Mouse (Mus musculus) stomach, embryonic 15.5 days (tissue): Measurements from ENCODE around the gene Lmo4. TPM values are rescaled to one million over a fixed set of nuclear protein-coding genes. Genes with fewer than 3 reads are reported as not detected.

Experiments
- ATAC-seq: fragments of 200-750 bp; cut with Nextera tagmentation; 2 replicates; pipeline ENCODE4 v1.8.0; 2017; ENCODE audit warnings: low read depth, moderate number of reproducible peaks, moderate TSS enrichment; ENCODE audit not compliant: insufficient read depth, low FRiP score
- H3K27ac ChIP-seq: fragments of 300-500 bp; sonication (generic); 2 replicates; pipeline ENCODE4 v1.5.1; 2015; ENCODE audit warnings: mild to moderate bottlenecking, inconsistent platforms
- H3K27me3 ChIP-seq: fragments of 300-500 bp; sonication (generic); replicated peaks from 2 replicates; pipeline ENCODE4 v1.6.1; 2015; ENCODE audit warnings: inconsistent platforms
- H3K36me3 ChIP-seq: fragments of 300-500 bp; sonication (generic); 2 replicates; pipeline ENCODE4 v1.6.1; 2015; ENCODE audit warnings: inconsistent platforms
- H3K4me1 ChIP-seq: fragments of 300-500 bp; sonication (generic); 2 replicates; pipeline ENCODE4 v1.6.1; 2015; ENCODE audit warnings: inconsistent platforms
- H3K4me2 ChIP-seq: fragments of 300-500 bp; sonication (generic); 2 replicates; pipeline ENCODE4 v1.6.1; 2015; ENCODE audit warnings: mild to moderate bottlenecking, inconsistent platforms
- H3K4me3 ChIP-seq: fragments of 300-500 bp; sonication (generic); replicated peaks from 2 replicates; pipeline ENCODE4 v1.5.1; 2015; ENCODE audit warnings: inconsistent platforms
- H3K9ac ChIP-seq: fragments of 300-500 bp; sonication (generic); 2 replicates; pipeline ENCODE4 v1.6.1; 2015; ENCODE audit warnings: inconsistent platforms
- H3K9me3 ChIP-seq: fragments of 300-500 bp; sonication (generic); 2 replicates; pipeline ENCODE4 v1.6.1; 2016; ENCODE audit warnings: inconsistent platforms
- WGBS: fragments of 180-500 bp; shearing (Covaris S2); methylation state at CpG from one replicate; pipeline ENCODE4 v1.1.7; 2015; 5-methylcytosine and 5-hydroxymethylcytosine counted together
- polyA plus RNA-seq: library from polyadenylated mRNA; unstranded; fragments of >200 nt; fragmentation: Nextera tagmentation; extraction: Ambion mirVana; gene quantifications from 2 replicates; pipeline ENCODE4 v1.2.1, GENCODE M21; 2015

The Lmo4 gene
- polyA plus RNA-seq, 1 experiment from 2014 or later: 69.3 TPM

DNA sequence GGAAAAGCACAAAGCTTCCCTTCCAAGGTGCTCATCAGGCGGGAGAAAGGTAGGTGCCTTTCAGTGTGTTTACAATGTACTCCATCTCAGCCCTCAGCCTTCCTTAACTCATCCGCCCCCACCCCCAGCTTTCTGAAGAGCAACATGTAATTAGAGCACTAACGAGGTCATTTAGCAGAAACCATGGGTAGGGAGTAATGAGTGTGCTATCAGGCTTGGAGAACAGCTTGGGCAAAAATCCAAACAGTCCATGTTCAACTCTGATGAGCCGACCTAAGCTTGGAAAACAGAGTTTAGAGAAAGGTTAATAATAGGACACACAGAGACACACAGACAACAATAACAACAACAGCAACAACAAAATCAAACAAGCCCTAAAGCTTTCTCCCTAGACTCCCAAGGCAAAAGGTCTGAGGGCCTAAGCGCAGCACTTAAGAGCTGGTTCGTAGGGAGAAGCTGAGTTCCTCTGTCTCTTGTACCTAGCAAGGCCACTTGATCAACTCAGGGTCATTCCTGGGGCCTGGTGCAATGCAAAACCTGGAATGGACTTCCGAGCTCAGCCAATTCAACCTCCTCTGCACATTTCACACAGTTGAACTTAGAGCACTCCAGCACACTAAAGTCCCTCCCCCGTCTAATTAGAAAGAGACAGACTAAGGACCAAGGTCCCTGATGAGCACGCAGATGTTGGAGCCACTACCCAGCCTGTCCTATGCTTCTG lies 40.2 kb downstream of the Lmo4 start:
- H3K27me3 ChIP-seq: no peaks in the 10 kb centered on the region
- H3K4me2 ChIP-seq: no peak overlapping the region
- H3K4me3 ChIP-seq: no peak overlapping the region
- ATAC-seq: peak; percentile 45; the same call in 1 of the 2 replicates
- 55% methylated on average over 9 of the region's 9 CpGs for WGBS
- H3K9ac ChIP-seq: no peak overlapping the region
- H3K9me3 ChIP-seq: no peaks in the 10 kb centered on the region
- H3K27ac ChIP-seq: no peak overlapping the region
- H3K36me3 ChIP-seq: no peaks in the 10 kb centered on the region
- H3K4me1 ChIP-seq: no peaks in the 10 kb centered on the region

DNA sequence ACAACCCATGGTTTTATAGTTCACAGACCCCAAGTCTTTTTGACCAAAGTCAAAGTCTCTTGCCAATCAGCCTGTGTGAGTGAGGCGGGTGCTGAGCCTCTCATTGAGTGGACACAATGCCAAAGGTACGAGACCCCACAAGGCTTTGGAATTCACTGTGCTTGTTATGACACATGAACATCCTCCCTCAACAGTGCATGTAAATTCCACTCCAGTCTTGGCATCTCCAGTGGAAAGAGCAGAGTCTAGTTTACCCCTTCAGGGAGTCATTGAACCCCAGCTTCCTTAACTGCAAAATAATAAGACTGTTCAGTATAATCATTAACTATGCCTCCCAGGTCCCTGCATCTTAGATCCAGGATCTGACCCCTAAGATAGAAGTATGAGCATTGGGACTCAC lies 41.3 kb downstream of the Lmo4 start:
- Histone ChIP-seq H3K4me3 (no peak overlapping the region), H3K9me3 (no peaks in the 10 kb centered on the region), H3K36me3 (no peaks in the 10 kb centered on the region), H3K9ac (no peak overlapping the region), H3K4me2 (no peak overlapping the region), H3K4me1 (no peaks in the 10 kb centered on the region), H3K27ac (no peak overlapping the region), H3K27me3 (no peaks in the 10 kb centered on the region)
- WGBS: 91% methylated on average over 2 of the region's 2 CpGs
- ATAC-seq: no peak

DNA sequence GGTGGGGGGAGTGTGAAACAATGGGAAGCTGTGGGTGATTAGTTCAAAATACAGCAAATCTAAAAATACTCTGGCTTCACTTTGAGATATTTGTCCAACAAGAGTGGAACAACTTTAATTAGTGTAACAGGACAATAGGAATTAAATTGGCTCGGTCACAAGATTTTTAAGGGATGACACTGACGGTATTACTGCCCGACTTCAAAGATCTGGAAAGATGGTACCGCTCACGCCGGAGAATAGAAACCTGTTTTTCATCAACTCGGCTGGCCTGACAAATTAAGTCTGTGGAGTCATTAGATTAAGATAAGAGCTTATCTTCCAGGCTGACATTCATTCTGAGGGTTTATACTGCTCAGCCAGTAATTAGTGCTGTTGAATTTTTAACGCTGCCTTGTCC lies 42.9 kb downstream of the Lmo4 start:
- Histone ChIP-seq H3K4me1 (no peaks in the 10 kb centered on the region), H3K36me3 (no peaks in the 10 kb centered on the region), H3K9ac (no peak overlapping the region), H3K4me2 (no peak overlapping the region), H3K9me3 (no peaks in the 10 kb centered on the region), H3K27me3 (no peaks in the 10 kb centered on the region), H3K27ac (no peak overlapping the region), H3K4me3 (no peak overlapping the region)
- WGBS: 29% methylated on average over 8 of the region's 8 CpGs
- no peak for ATAC-seq

DNA sequence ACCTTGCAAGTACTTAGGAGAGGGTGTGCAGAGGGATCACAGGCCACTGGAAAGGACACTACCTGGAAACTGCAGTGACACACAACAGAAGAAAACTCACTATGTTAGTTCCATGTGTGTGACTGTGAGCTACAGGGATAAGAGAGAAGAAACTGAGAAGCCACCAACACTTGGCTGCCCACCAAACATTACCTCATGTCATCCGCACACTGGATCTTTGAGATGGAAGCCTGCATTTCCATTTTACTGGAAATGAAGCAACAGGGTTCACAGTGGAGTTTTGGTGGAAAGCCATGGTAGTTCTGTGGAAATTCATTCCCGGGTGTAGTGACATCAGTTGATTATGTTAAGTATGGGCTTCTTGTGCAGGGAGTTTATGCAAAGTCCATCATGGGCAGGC lies 43.8 kb downstream of the Lmo4 start:
- no peaks in the 10 kb centered on the region for H3K4me1 ChIP-seq
- no peak overlapping the region for H3K4me3 ChIP-seq
- ATAC-seq: no peak
- 77% methylated on average over 2 of the region's 2 CpGs for WGBS
- H3K9me3 ChIP-seq: no peaks in the 10 kb centered on the region
- no peaks in the 10 kb centered on the region for H3K27me3 ChIP-seq
- no peak overlapping the region for H3K9ac ChIP-seq
- H3K36me3 ChIP-seq: no peaks in the 10 kb centered on the region
- H3K27ac ChIP-seq: no peak overlapping the region
- H3K4me2 ChIP-seq: no peak overlapping the region

DNA sequence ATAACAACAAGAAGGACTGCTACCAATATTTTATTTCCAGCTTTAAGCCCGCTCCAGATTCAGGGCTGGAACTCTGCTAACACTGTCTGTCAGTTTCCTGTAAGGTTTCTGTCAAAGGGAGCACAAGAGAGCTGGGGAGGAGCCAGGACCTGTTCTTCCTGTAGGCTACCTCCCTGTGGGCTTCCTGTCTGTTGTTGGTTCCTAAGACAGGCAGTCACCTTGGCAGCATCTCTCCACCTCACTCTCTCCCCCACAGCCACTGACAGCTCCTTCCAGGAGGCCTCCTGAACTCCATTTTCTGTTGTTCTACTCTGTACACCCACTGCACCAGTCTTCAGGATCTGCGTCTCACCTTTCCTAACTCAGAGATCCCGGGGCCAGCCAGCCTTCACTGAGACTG lies 49.3 kb downstream of the Lmo4 start:
- Histone ChIP-seq H3K27me3 (no peaks in the 10 kb centered on the region), H3K36me3 (no peaks in the 10 kb centered on the region), H3K9me3 (no peaks in the 10 kb centered on the region), H3K27ac (no peak overlapping the region), H3K4me1 (no peaks in the 10 kb centered on the region), H3K4me2 (no peak overlapping the region), H3K4me3 (no peak overlapping the region), H3K9ac (no peak overlapping the region)
- 62% methylated on average over 3 of the region's 3 CpGs for WGBS
- peak; percentile 27; the same call in 1 of the 2 replicates for ATAC-seq

DNA sequence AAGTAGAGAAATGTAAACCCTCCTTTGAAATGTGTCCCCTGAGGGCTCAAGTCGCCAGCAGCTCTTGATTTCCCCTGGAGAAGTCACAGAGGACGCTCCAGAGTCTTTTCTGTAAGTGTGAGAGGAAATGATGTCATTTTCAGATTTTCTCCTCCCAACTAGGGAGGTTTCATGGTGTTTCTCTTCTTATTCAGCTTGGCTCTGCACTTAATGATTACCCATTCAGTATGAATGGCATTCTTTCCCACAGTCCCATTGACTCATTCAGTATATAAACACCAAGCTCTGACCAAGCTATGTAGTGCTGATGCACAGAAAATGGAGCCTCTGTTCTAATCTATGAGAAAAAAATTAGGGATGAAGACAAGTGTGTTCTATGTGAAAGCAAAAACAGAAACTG lies 51.6 kb downstream of the Lmo4 start:
- no peak overlapping the region for H3K9ac ChIP-seq
- WGBS: 51% methylated on average over 2 of the region's 2 CpGs

DNA sequence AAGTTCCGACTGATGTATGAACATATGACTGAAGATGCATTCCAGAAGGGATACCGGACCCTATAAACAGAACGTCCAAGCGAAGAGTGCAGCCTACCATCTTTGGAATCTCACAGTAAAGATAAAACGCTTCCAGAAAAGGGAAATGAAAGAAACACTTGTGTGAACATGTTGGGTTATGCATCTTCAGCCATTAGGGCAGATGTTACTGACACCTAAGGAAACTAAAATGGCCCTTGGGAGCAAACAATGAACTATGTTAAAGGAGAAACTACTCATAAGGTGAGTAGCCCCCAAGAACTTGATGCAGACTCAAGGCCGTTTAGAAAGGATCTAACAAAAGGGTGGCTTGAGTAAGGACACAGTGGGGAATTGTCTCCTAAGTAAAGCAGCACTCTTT lies 54.0 kb downstream of the Lmo4 start:
- ATAC-seq: no peak
- no peak overlapping the region for H3K4me2 ChIP-seq
- 73% methylated on average over 6 of the region's 6 CpGs for WGBS
- no peak overlapping the region for H3K9ac ChIP-seq
- H3K9me3 ChIP-seq: no peaks in the 10 kb centered on the region
- H3K4me3 ChIP-seq: no peak overlapping the region
- H3K36me3 ChIP-seq: no peaks in the 10 kb centered on the region
- H3K27ac ChIP-seq: no peak overlapping the region
- H3K4me1 ChIP-seq: no peaks in the 10 kb centered on the region
- H3K27me3 ChIP-seq: no peaks in the 10 kb centered on the region

More for the DNA sequence above, 51.6 kb downstream of the Lmo4 start:
- H3K4me2 ChIP-seq: no peak overlapping the region
- ATAC-seq: no peak
- H3K9me3 ChIP-seq: no peaks in the 10 kb centered on the region
- no peak overlapping the region for H3K4me3 ChIP-seq
- H3K4me1 ChIP-seq: no peaks in the 10 kb centered on the region
- no peaks in the 10 kb centered on the region for H3K27me3 ChIP-seq
- no peaks in the 10 kb centered on the region for H3K36me3 ChIP-seq
- H3K27ac ChIP-seq: no peak overlapping the region

DNA sequence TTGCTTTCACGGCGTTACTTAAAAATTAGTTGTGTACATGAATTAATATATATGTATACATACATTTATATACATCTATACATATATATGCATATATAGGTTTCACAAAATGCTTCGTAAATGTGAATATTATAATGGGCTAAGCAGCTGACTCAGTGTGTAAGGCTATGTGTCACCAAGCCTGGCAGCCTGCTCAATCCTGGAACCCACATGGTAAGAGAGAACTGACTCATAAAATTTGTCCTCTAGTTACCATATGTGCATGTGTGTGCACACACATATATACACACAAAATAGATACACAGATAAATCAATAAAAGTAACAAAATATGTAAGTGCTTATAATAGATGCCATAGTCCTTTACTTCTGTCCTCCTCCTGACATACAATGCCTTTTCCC lies 56.8 kb downstream of the Lmo4 start:
- no peak overlapping the region for H3K9ac ChIP-seq
- H3K4me2 ChIP-seq: no peak overlapping the region
- no peak for ATAC-seq
- WGBS: 90% methylated on average over 3 of the region's 3 CpGs
- no peak overlapping the region for H3K4me3 ChIP-seq
- H3K27ac ChIP-seq: no peak overlapping the region
- no peaks in the 10 kb centered on the region for H3K9me3 ChIP-seq
- no peaks in the 10 kb centered on the region for H3K27me3 ChIP-seq
- H3K4me1 ChIP-seq: no peaks in the 10 kb centered on the region
- H3K36me3 ChIP-seq: no peaks in the 10 kb centered on the region

DNA sequence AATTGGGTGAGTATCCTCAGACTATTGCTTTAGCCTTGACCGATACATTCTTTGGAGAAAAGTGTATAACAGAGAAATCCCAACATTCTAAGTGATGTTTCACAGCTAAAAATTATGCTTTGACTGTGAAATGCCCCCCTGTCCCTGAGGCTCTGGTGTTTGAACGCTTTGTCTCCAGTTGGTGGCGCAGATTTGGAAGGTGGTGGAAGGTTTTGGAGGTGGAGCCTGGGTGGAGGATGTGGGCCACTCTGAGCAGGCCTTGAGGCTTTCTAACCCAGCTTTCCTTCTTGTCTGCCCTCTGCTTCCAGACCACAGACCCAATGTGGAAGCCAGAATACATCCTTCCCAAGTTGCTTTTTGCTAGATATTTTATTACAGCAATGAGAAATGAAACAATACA lies 57.8 kb downstream of the Lmo4 start:
- no peaks in the 10 kb centered on the region for H3K9me3 ChIP-seq
- H3K4me3 ChIP-seq: no peak overlapping the region
- no peaks in the 10 kb centered on the region for H3K36me3 ChIP-seq
- no peak overlapping the region for H3K4me2 ChIP-seq
- no peaks in the 10 kb centered on the region for H3K4me1 ChIP-seq
- ATAC-seq: no peak
- no peak overlapping the region for H3K27ac ChIP-seq
- no peaks in the 10 kb centered on the region for H3K27me3 ChIP-seq
- 88% methylated on average over 3 of the region's 3 CpGs for WGBS
- H3K9ac ChIP-seq: no peak overlapping the region

DNA sequence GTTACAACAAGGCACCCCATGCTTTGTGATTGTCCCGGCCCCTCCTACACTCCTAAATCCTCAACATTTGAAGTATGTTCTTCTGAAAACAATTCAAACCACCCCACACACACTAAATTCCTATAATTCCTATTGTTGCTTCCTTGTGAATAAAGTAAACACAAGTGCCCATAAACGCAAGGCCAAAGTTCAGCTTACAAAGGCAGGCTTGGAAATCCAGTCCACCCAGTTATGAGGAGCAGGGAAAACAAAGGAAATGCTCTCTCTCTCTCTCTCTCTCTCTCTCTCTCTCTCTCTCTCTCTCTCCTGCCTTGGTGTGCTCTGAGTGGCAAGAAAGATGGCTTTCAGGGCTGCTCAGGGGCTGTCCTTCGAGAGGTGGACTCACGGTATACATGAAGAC lies 61.0 kb downstream of the Lmo4 start:
- peak; percentile 35; the same call in 1 of the 2 replicates for ATAC-seq
- WGBS: 77% methylated on average over 4 of the region's 4 CpGs
- Histone ChIP-seq H3K9ac (no peak overlapping the region), H3K27me3 (no peaks in the 10 kb centered on the region), H3K9me3 (no peaks in the 10 kb centered on the region), H3K4me3 (no peak overlapping the region), H3K27ac (no peak overlapping the region), H3K36me3 (no peaks in the 10 kb centered on the region), H3K4me2 (no peak overlapping the region), H3K4me1 (no peaks in the 10 kb centered on the region)

DNA sequence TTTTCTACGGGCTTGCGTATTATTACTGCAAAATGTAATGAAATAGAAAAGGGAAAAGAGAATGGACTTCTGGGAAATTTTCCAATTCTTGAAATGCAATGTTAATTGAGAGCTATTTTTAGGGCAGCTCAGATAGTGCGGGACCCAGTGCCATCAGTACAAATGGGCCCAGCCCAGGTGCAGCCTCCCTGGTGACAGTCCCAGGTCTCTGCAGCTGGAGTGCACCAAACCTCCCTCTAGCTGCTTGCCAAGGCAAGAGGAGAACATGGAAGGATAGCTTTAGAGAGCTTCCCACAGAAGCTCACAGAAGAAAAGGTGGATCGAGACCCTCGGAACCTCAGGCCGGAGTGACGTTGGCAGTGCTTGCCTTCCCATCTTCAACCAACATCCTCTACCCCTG lies 62.1 kb downstream of the Lmo4 start:
- Histone ChIP-seq H3K27ac (no peak overlapping the region), H3K36me3 (no peaks in the 10 kb centered on the region), H3K9me3 (no peaks in the 10 kb centered on the region), H3K4me1 (no peaks in the 10 kb centered on the region), H3K27me3 (no peaks in the 10 kb centered on the region), H3K9ac (no peak overlapping the region), H3K4me2 (no peak overlapping the region), H3K4me3 (no peak overlapping the region)
- 84% methylated on average over 7 of the region's 7 CpGs for WGBS
- ATAC-seq: no peak

DNA sequence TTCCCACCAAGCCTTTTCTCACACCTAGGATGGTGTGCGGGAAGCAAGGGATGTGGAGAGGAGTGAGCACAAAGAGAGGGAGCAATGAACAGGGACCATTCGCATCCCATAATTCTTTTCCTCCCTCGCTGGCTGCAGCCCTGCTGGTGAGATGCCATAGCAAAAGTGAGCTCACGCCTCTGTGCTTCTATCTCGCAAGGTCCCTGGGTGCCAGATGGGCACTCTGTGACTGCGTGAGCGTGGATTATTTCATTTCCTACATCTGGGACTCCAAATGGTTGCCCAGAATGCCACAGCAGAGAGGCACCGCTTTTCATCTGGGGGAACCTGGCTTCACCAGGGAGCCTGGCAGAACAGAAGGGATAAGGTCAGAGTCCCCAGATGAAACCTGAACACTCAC lies 63.2 kb downstream of the Lmo4 start:
- H3K27me3 ChIP-seq: no peaks in the 10 kb centered on the region
- H3K4me2 ChIP-seq: no peak overlapping the region
- H3K4me1 ChIP-seq: no peaks in the 10 kb centered on the region
- no peaks in the 10 kb centered on the region for H3K36me3 ChIP-seq
- WGBS: 81% methylated on average over 8 of the region's 8 CpGs
- H3K9me3 ChIP-seq: no peaks in the 10 kb centered on the region
- H3K9ac ChIP-seq: no peak overlapping the region
- no peak for ATAC-seq
- no peak overlapping the region for H3K27ac ChIP-seq
- H3K4me3 ChIP-seq: no peak overlapping the region

DNA sequence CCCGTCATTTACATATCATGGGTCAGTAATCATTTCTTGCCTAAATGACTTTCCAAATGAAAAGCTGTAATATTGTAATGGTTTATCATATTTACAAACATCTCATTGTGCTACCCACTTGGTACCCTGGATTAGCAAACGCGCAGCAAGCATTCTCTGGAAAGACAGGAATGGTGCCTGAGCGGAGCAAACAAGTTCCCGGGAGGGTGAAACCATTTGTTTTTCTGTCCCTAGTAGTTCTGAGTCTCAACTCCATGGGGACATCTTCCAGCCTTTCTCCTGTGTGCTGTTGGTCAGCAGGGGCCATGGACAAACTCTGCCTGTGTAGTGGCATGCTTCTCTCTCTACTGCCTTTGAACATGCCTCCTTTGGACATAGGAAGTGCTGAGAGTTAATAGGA lies 64.2 kb downstream of the Lmo4 start:
- no peak overlapping the region for H3K9ac ChIP-seq
- H3K27ac ChIP-seq: no peak overlapping the region
- no peak overlapping the region for H3K4me2 ChIP-seq
- no peaks in the 10 kb centered on the region for H3K4me1 ChIP-seq
- no peak for ATAC-seq
- H3K27me3 ChIP-seq: no peaks in the 10 kb centered on the region
- no peaks in the 10 kb centered on the region for H3K9me3 ChIP-seq
- WGBS: 91% methylated on average over 5 of the region's 5 CpGs
- no peak overlapping the region for H3K4me3 ChIP-seq
- H3K36me3 ChIP-seq: no peaks in the 10 kb centered on the region
